8 mouse cellular contexts compared by ENCODE assay signal in the genomic region with DNA sequence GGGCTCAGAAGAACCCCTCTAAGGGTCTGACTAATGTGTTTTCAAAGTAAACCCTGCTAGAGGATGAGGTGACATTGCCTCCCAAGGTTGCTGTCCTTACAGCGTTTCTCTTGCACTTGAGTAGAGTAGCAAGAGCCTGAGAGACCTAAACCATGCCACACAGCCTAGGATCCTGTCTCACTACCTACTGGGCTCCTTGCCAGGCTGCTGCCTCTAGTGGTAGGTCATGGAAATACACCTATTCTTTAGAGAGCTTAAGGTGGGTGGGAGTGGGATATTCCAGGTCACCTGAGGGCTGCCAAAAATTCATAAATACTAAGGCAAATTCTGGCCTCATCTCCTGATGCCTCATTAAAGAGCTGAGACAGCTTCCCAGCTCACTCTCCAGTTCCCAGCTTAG.
A peak's percentile ranks its signal among the peaks of the same experiment; 100 is the strongest.
DNase-seq lines count a peak whose midpoint lies in the region; ATAC-seq and TF ChIP-seq lines count a peak whose summit lies in the region.

No protein-coding gene starts in this region.

- no peak for ATAC-seq in midbrain, embryonic 11.5 days (ENCODE audit: low FRiP score)

- 7% methylated on average over 1 of the region's 1 CpGs for WGBS in thymus, adult 2 months
- WGBS in small intestine, adult 2 months, result 17% methylated on average over 1 of the region's 1 CpGs
- 63% methylated on average over 1 of the region's 1 CpGs for WGBS in midbrain, embryonic 11.5 days

- no peaks in the 10 kb centered on the region for H3K9me3 ChIP-seq in midbrain, embryonic 11.5 days (ENCODE audit: control insufficient read depth, low read length)

- no peak for TF ChIP-seq POLR2A in thymus, adult 2 months (IDR thresholded peaks at IDR 0.05; ENCODE audit: control insufficient read depth, extremely low read depth, insufficient read depth, low read length, poor library complexity)
- no peak for TF ChIP-seq POLR2A in small intestine, adult 2 months (IDR thresholded peaks at IDR 0.05; ENCODE audit: low read depth, low read length)

- no peak for TF ChIP-seq CTCF in thymus, adult 2 months (IDR thresholded peaks at IDR 0.05; ENCODE audit: borderline replicate concordance, control insufficient read depth, extremely low read depth, insufficient read depth, low read length, poor library complexity)
- TF ChIP-seq CTCF in small intestine, adult 2 months (IDR thresholded peaks at IDR 0.05; ENCODE audit: extremely low read depth, insufficient read length, insufficient replicate concordance, low read depth, low read length), result peak; percentile 72; the same call in 1 of the 2 replicates

- H3K9ac ChIP-seq in midbrain, embryonic 11.5 days (ENCODE audit: low read length), result no peak overlapping the region

- no peak overlapping the region for H3K27ac ChIP-seq in thymus, adult 2 months (ENCODE audit: control insufficient read depth, insufficient read depth, low read length)
- no peak overlapping the region for H3K27ac ChIP-seq in small intestine, adult 2 months (ENCODE audit: insufficient read depth, low read depth, low read length)
- H3K27ac ChIP-seq in midbrain, embryonic 11.5 days (ENCODE audit: low read depth, low read length), result no peak overlapping the region

- DNase-seq in heart, adult 8-10 months (ENCODE audit: low spot score), result peak; percentile 64
- no peak for DNase-seq in heart, adult 9 months (ENCODE audit: low spot score in 2 of 2)
- peak; percentile 58 for DNase-seq in thymus, adult 2 months
- DNase-seq in thymus, adult 18-20 months, result no peak
- peak; percentile 26 for DNase-seq in c-Kit-positive CD71-positive TER-119-positive erythroid progenitor cells, embryonic 14.5 days (ENCODE audit: low spot score)
- peak; percentile 64 for DNase-seq in kidney, adult 9 months
- no peak for DNase-seq in midbrain, embryonic 11.5 days (ENCODE audit: low spot score, missing footprints)

- no peaks in the 10 kb centered on the region for H3K4me1 ChIP-seq in thymus, adult 2 months (replicated peaks; ENCODE audit: control insufficient read depth, insufficient read depth, low read length)
- H3K4me1 ChIP-seq in small intestine, adult 2 months (ENCODE audit: control insufficient read depth, insufficient read depth, insufficient read length, low read length), result no peaks in the 10 kb centered on the region; the same call in 1 of the 2 replicates
- H3K4me1 ChIP-seq in midbrain, embryonic 11.5 days (ENCODE audit: control insufficient read depth, insufficient read depth, low read length), result no peaks in the 10 kb centered on the region

- H3K27me3 ChIP-seq in thymus, adult 2 months (ENCODE audit: control insufficient read depth, insufficient read depth, low read length), result no peaks in the 10 kb centered on the region
- no peaks in the 10 kb centered on the region for H3K27me3 ChIP-seq in small intestine, adult 2 months (ENCODE audit: control insufficient read depth, insufficient read depth, low read length)
- H3K27me3 ChIP-seq in midbrain, embryonic 11.5 days (ENCODE audit: control insufficient read depth, insufficient read depth, low read length), result no peaks in the 10 kb centered on the region

- no peak overlapping the region for H3K4me3 ChIP-seq in thymus, adult 2 months (ENCODE audit: control insufficient read depth, insufficient read depth, low read length)
- H3K4me3 ChIP-seq in small intestine, adult 2 months (ENCODE audit: low read depth, low read length), result no peak overlapping the region
- H3K4me3 ChIP-seq in midbrain, embryonic 11.5 days (ENCODE audit: low read depth, low read length), result no peak overlapping the region

- no peaks in the 10 kb centered on the region for H3K36me3 ChIP-seq in thymus, adult 2 months (ENCODE audit: control insufficient read depth, insufficient read depth, low read length)
- peaks cover 2% of the 10 kb centered on the region; the same call in 1 of the 2 replicates for H3K36me3 ChIP-seq in small intestine, adult 2 months (ENCODE audit: control insufficient read depth, insufficient read depth, low read length)
- H3K36me3 ChIP-seq in midbrain, embryonic 11.5 days (ENCODE audit: control insufficient read depth, insufficient read depth, low read length), result no peaks in the 10 kb centered on the region

- no peak overlapping the region for H3K4me2 ChIP-seq in midbrain, embryonic 11.5 days

Comparison
In these comparisons a context has a peak if more than half of its experiments do, and no peak if none do; other contexts are left out.
1. DNase-seq: peak in heart, adult 8-10 months (single experiment), thymus, adult 2 months (single experiment), c-Kit-positive CD71-positive TER-119-positive erythroid progenitor cells, embryonic 14.5 days (single experiment) and kidney, adult 9 months (single experiment); none in heart, adult 9 months (0 of 2), thymus, adult 18-20 months (0 of 2) and midbrain, embryonic 11.5 days (single experiment).